Mouse (Mus musculus): ENCODE data around the gene Bckdk. TPM values are rescaled to one million over a fixed set of nuclear protein-coding genes. Genes with fewer than 3 reads are reported as not detected.

Gene Bckdk
- total RNA-seq, 2 experiments from 2014 or later = 62.8 to 76.8 TPM

Other genes starting within 250 kb of the Bckdk start
- gene Bcl7c, start 195.1 kb upstream of the Bckdk start, total RNA-seq (2014; fragmentation: Nextera tagmentation) = 84.1 and 94.3 TPM in 2 replicates
- gene Bcl7c, start 195.1 kb upstream of the Bckdk start, total RNA-seq (2017) = 51.3 and 61.0 TPM in 2 replicates
- 4.2 and 5.5 TPM in 2 replicates for gene Ctf1, start 191.3 kb upstream of the Bckdk start, total RNA-seq (2014; fragmentation: Nextera tagmentation)
- gene Ctf1, start 191.3 kb upstream of the Bckdk start, total RNA-seq (2017) = 1.9 and 3.0 TPM in 2 replicates
- not detected in 2 replicates for gene Ctf2, start 171.9 kb upstream of the Bckdk start, total RNA-seq (2014; fragmentation: Nextera tagmentation)
- gene Ctf2, start 171.9 kb upstream of the Bckdk start, total RNA-seq (2017) = not detected in 2 replicates
- gene Fbxl19, start 159.5 kb upstream of the Bckdk start, total RNA-seq (2014; fragmentation: Nextera tagmentation) = 11.6 and 14.2 TPM in 2 replicates
- 12.2 and 12.5 TPM in 2 replicates for gene Fbxl19, start 159.5 kb upstream of the Bckdk start, total RNA-seq (2017)
- 23.4 and 29.5 TPM in 2 replicates for gene Orai3, start 134.3 kb upstream of the Bckdk start, total RNA-seq (2014; fragmentation: Nextera tagmentation)
- gene Orai3, start 134.3 kb upstream of the Bckdk start, total RNA-seq (2017) = 21.0 and 22.9 TPM in 2 replicates
- gene Setd1a, start 127.4 kb upstream of the Bckdk start, total RNA-seq (2014; fragmentation: Nextera tagmentation) = 83.0 and 94.4 TPM in 2 replicates
- gene Setd1a, start 127.4 kb upstream of the Bckdk start, total RNA-seq (2017) = 10.6 and 19.5 TPM in 2 replicates
- gene Gm49388, start 118.5 kb upstream of the Bckdk start, total RNA-seq (2014; fragmentation: Nextera tagmentation) = 1.0 TPM in 1 of 2 replicates, not detected in the other
- gene Gm49388, start 118.5 kb upstream of the Bckdk start, total RNA-seq (2017) = 0.85 TPM in 1 of 2 replicates, not detected in the other
- 38.9 and 56.1 TPM in 2 replicates for gene Hsd3b7, start 103.5 kb upstream of the Bckdk start, total RNA-seq (2014; fragmentation: Nextera tagmentation)
- gene Hsd3b7, start 103.5 kb upstream of the Bckdk start, total RNA-seq (2017) = 16.8 and 60.3 TPM in 2 replicates
- 67.0 and 84.7 TPM in 2 replicates for gene Stx4a, start 79.8 kb upstream of the Bckdk start, total RNA-seq (2014; fragmentation: Nextera tagmentation)
- 31.5 and 44.7 TPM in 2 replicates for gene Stx4a, start 79.8 kb upstream of the Bckdk start, total RNA-seq (2017)
- gene Stx1b, start 79.5 kb upstream of the Bckdk start, total RNA-seq (2014; fragmentation: Nextera tagmentation) = 0.10 and 3.0 TPM in 2 replicates
- gene Stx1b, start 79.5 kb upstream of the Bckdk start, total RNA-seq (2017) = 0.19 and 4.3 TPM in 2 replicates
- 32.4 and 38.3 TPM in 2 replicates for gene Zfp646, start 27.9 kb upstream of the Bckdk start, total RNA-seq (2014; fragmentation: Nextera tagmentation)
- 36.9 and 43.3 TPM in 2 replicates for gene Zfp646, start 27.9 kb upstream of the Bckdk start, total RNA-seq (2017)
- gene Zfp668, start 27.3 kb upstream of the Bckdk start, total RNA-seq (2014; fragmentation: Nextera tagmentation) = 9.3 and 12.8 TPM in 2 replicates
- gene Zfp668, start 27.3 kb upstream of the Bckdk start, total RNA-seq (2017) = 2.3 and 2.8 TPM in 2 replicates
- gene Prss53, start 13.1 kb upstream of the Bckdk start, total RNA-seq (2014; fragmentation: Nextera tagmentation) = 0.81 TPM in 1 of 2 replicates, not detected in the other
- gene Prss53, start 13.1 kb upstream of the Bckdk start, total RNA-seq (2017) = not detected in 2 replicates
- gene Gm21974, start 8.6 kb upstream of the Bckdk start, total RNA-seq (2014; fragmentation: Nextera tagmentation) = not detected in 2 replicates
- not detected in 2 replicates for gene Gm21974, start 8.6 kb upstream of the Bckdk start, total RNA-seq (2017)
- 54.1 and 72.8 TPM in 2 replicates for gene Vkorc1, start 8.5 kb upstream of the Bckdk start, total RNA-seq (2014; fragmentation: Nextera tagmentation)
- gene Vkorc1, start 8.5 kb upstream of the Bckdk start, total RNA-seq (2017) = 25.4 and 37.0 TPM in 2 replicates
- gene Kat8, start 8.4 kb downstream of the Bckdk start, total RNA-seq (2014; fragmentation: Nextera tagmentation) = 32.7 and 37.9 TPM in 2 replicates
- 27.0 and 35.8 TPM in 2 replicates for gene Kat8, start 8.4 kb downstream of the Bckdk start, total RNA-seq (2017)
- gene Prss8, start 26.0 kb downstream of the Bckdk start, total RNA-seq (2014; fragmentation: Nextera tagmentation) = not detected in 2 replicates
- gene Prss8, start 26.0 kb downstream of the Bckdk start, total RNA-seq (2017) = not detected in 2 replicates
- 2.8 and 9.8 TPM in 2 replicates for gene Prss36, start 42.6 kb downstream of the Bckdk start, total RNA-seq (2014; fragmentation: Nextera tagmentation)
- gene Prss36, start 42.6 kb downstream of the Bckdk start, total RNA-seq (2017) = 2.5 and 3.4 TPM in 2 replicates
- 315 and 387 TPM in 2 replicates for gene Fus, start 63.4 kb downstream of the Bckdk start, total RNA-seq (2014; fragmentation: Nextera tagmentation)
- 61.4 and 85.2 TPM in 2 replicates for gene Fus, start 63.4 kb downstream of the Bckdk start, total RNA-seq (2017)
- gene Pycard, start 89.8 kb downstream of the Bckdk start, total RNA-seq (2014; fragmentation: Nextera tagmentation) = 41.8 and 56.1 TPM in 2 replicates
- 10.2 and 10.6 TPM in 2 replicates for gene Pycard, start 89.8 kb downstream of the Bckdk start, total RNA-seq (2017)
- gene Trim72, start 99.9 kb downstream of the Bckdk start, total RNA-seq (2014; fragmentation: Nextera tagmentation) = not detected in 2 replicates
- 0.52 TPM in 1 of 2 replicates, not detected in the other for gene Trim72, start 99.9 kb downstream of the Bckdk start, total RNA-seq (2017)
- gene Itgam, start 158.6 kb downstream of the Bckdk start, total RNA-seq (2014; fragmentation: Nextera tagmentation) = 3.2 TPM in 1 of 2 replicates, not detected in the other
- 0.95 and 2.3 TPM in 2 replicates for gene Itgam, start 158.6 kb downstream of the Bckdk start, total RNA-seq (2017)
- gene Gm49368, start 158.6 kb downstream of the Bckdk start, total RNA-seq (2014; fragmentation: Nextera tagmentation) = not detected in 2 replicates
- not detected in 2 replicates for gene Gm49368, start 158.6 kb downstream of the Bckdk start, total RNA-seq (2017)
- 0.92 TPM in 1 of 2 replicates, not detected in the other for gene Itgax, start 225.5 kb downstream of the Bckdk start, total RNA-seq (2014; fragmentation: Nextera tagmentation)
- 0.46 and 2.7 TPM in 2 replicates for gene Itgax, start 225.5 kb downstream of the Bckdk start, total RNA-seq (2017)